Mouse (Mus musculus): Measurements from ENCODE around the gene Tbx19. TPM values are rescaled to one million over a fixed set of nuclear protein-coding genes. Genes with fewer than 3 reads are reported as not detected.

Gene Tbx19
- not detected in 2 replicates for polyA plus RNA-seq (2012; rRNA removed)

GRCm38 (mm10) chr1:165160723-165161405 lies at the start of gene Tbx19:
Tbx19 (minus strand) TSS chr1:165160773.
- no peak for DNase-seq
- no peak within 1 kb of the TSS for H3K27ac ChIP-seq (ENCODE audit: insufficient read depth, low read depth, low read length)
- no peaks in the 10 kb centered on the region for H3K27me3 ChIP-seq (replicated peaks; ENCODE audit: control insufficient read depth, insufficient read depth, low read length)
- H3K36me3 ChIP-seq (ENCODE audit: control insufficient read depth, insufficient read depth, low read length) = no peaks in the 10 kb centered on the region
- no peaks in the 10 kb centered on the region for H3K4me1 ChIP-seq (ENCODE audit: control insufficient read depth, insufficient read depth, low read length)
- TF ChIP-seq CTCF (conservative IDR thresholded peaks at IDR 0.05; ENCODE audit: insufficient read depth, insufficient read length, low read depth, low read length) (no peak), POLR2A (IDR thresholded peaks at IDR 0.05; ENCODE audit: low read depth, low read length) (no peak)
- H3K4me3 ChIP-seq (ENCODE audit: insufficient read depth, low read depth, low read length) = no peak within 1 kb of the TSS
- 85% methylated on average over 8 of the region's 8 CpGs for WGBS

GRCm38 (mm10) chr1:165205591-165205990 lies 45.0 kb upstream of the Tbx19 start:
- Histone ChIP-seq H3K27ac (ENCODE audit: insufficient read depth, low read depth, low read length) (no peak overlapping the region), H3K27me3 (replicated peaks; ENCODE audit: control insufficient read depth, insufficient read depth, low read length) (no peaks in the 10 kb centered on the region), H3K4me1 (ENCODE audit: control insufficient read depth, insufficient read depth, low read length) (0 out of 2 replicates have a peak, but pooled peaks cover under 1% of the 10 kb centered on the region), H3K36me3 (ENCODE audit: control insufficient read depth, insufficient read depth, low read length) (no peaks in the 10 kb centered on the region), H3K4me3 (ENCODE audit: insufficient read depth, low read depth, low read length) (no peak overlapping the region)
- no peak for DNase-seq
- 25% methylated on average over 2 of the region's 2 CpGs for WGBS
- TF ChIP-seq CTCF (conservative IDR thresholded peaks at IDR 0.05; ENCODE audit: insufficient read depth, insufficient read length, low read depth, low read length) (no peak), POLR2A (IDR thresholded peaks at IDR 0.05; ENCODE audit: low read depth, low read length) (no peak)

- no peak for TF ChIP-seq CTCF (conservative IDR thresholded peaks at IDR 0.05; ENCODE audit: insufficient read depth, insufficient read length, low read depth, low read length)
- no peak for TF ChIP-seq POLR2A (IDR thresholded peaks at IDR 0.05; ENCODE audit: low read depth, low read length)
- DNase-seq = peak; percentile 44
- H3K4me3 ChIP-seq (ENCODE audit: insufficient read depth, low read depth, low read length) = no peak overlapping the region
- H3K36me3 ChIP-seq (ENCODE audit: control insufficient read depth, insufficient read depth, low read length) = no peaks in the 10 kb centered on the region
- H3K4me1 ChIP-seq (ENCODE audit: control insufficient read depth, insufficient read depth, low read length) = peaks cover 5% of the 10 kb centered on the region; the same call in 1 of the 2 replicates
- 25% methylated on average over 2 of the region's 2 CpGs for WGBS
- no peak overlapping the region for H3K27ac ChIP-seq (ENCODE audit: insufficient read depth, low read depth, low read length)
- no peaks in the 10 kb centered on the region for H3K27me3 ChIP-seq (replicated peaks; ENCODE audit: control insufficient read depth, insufficient read depth, low read length)
Measured at GRCm38 (mm10) chr1:165203488-165204035, 43.0 kb upstream of the Tbx19 start.

- 85% methylated on average over 4 of the region's 4 CpGs for WGBS
- no peaks in the 10 kb centered on the region for H3K27me3 ChIP-seq (replicated peaks; ENCODE audit: control insufficient read depth, insufficient read depth, low read length)
- H3K4me3 ChIP-seq (ENCODE audit: insufficient read depth, low read depth, low read length) = no peak overlapping the region
- no peak for TF ChIP-seq POLR2A (IDR thresholded peaks at IDR 0.05; ENCODE audit: low read depth, low read length)
- no peak for TF ChIP-seq CTCF (conservative IDR thresholded peaks at IDR 0.05; ENCODE audit: insufficient read depth, insufficient read length, low read depth, low read length)
- H3K36me3 ChIP-seq (ENCODE audit: control insufficient read depth, insufficient read depth, low read length) = no peaks in the 10 kb centered on the region
- peaks cover 5% of the 10 kb centered on the region; the same call in 1 of the 2 replicates for H3K4me1 ChIP-seq (ENCODE audit: control insufficient read depth, insufficient read depth, low read length)
- no peak for DNase-seq
- H3K27ac ChIP-seq (ENCODE audit: insufficient read depth, low read depth, low read length) = no peak overlapping the region
Measured at GRCm38 (mm10) chr1:165201445-165202012, 41.0 kb upstream of the Tbx19 start.

GRCm38 (mm10) chr1:165200748-165201147 lies 40.2 kb upstream of the Tbx19 start:
- H3K27ac ChIP-seq (ENCODE audit: insufficient read depth, low read depth, low read length) = no peak overlapping the region
- DNase-seq = no peak
- H3K4me3 ChIP-seq (ENCODE audit: insufficient read depth, low read depth, low read length) = no peak overlapping the region
- no peaks in the 10 kb centered on the region for H3K27me3 ChIP-seq (replicated peaks; ENCODE audit: control insufficient read depth, insufficient read depth, low read length)
- WGBS = 86% methylated on average over 8 of the region's 8 CpGs
- TF ChIP-seq POLR2A (IDR thresholded peaks at IDR 0.05; ENCODE audit: low read depth, low read length) (no peak), CTCF (conservative IDR thresholded peaks at IDR 0.05; ENCODE audit: insufficient read depth, insufficient read length, low read depth, low read length) (no peak)
- H3K36me3 ChIP-seq (ENCODE audit: control insufficient read depth, insufficient read depth, low read length) = no peaks in the 10 kb centered on the region
- peaks cover 5% of the 10 kb centered on the region; the same call in 1 of the 2 replicates for H3K4me1 ChIP-seq (ENCODE audit: control insufficient read depth, insufficient read depth, low read length)

- Histone ChIP-seq H3K27me3 (replicated peaks; ENCODE audit: control insufficient read depth, insufficient read depth, low read length) (no peaks in the 10 kb centered on the region), H3K4me1 (ENCODE audit: control insufficient read depth, insufficient read depth, low read length) (peaks cover 13% of the 10 kb centered on the region), H3K27ac (ENCODE audit: insufficient read depth, low read depth, low read length) (no peak overlapping the region), H3K4me3 (ENCODE audit: insufficient read depth, low read depth, low read length) (no peak overlapping the region), H3K36me3 (ENCODE audit: control insufficient read depth, insufficient read depth, low read length) (no peaks in the 10 kb centered on the region)
- no peak for TF ChIP-seq POLR2A (IDR thresholded peaks at IDR 0.05; ENCODE audit: low read depth, low read length)
- no peak for TF ChIP-seq CTCF (conservative IDR thresholded peaks at IDR 0.05; ENCODE audit: insufficient read depth, insufficient read length, low read depth, low read length)
- peak; percentile 64 for DNase-seq
- WGBS = 56% methylated on average over 3 of the region's 3 CpGs
Measured at GRCm38 (mm10) chr1:165199639-165200038, 39.1 kb upstream of the Tbx19 start.

GRCm38 (mm10) chr1:165198951-165199350 lies 38.4 kb upstream of the Tbx19 start:
- Histone ChIP-seq H3K4me1 (ENCODE audit: control insufficient read depth, insufficient read depth, low read length) (peaks cover 15% of the 10 kb centered on the region), H3K27ac (ENCODE audit: insufficient read depth, low read depth, low read length) (peak overlapping the region; percentile 83; the same call in 1 of the 2 replicates), H3K4me3 (ENCODE audit: insufficient read depth, low read depth, low read length) (no peak overlapping the region), H3K36me3 (ENCODE audit: control insufficient read depth, insufficient read depth, low read length) (no peaks in the 10 kb centered on the region), H3K27me3 (replicated peaks; ENCODE audit: control insufficient read depth, insufficient read depth, low read length) (no peaks in the 10 kb centered on the region)
- TF ChIP-seq POLR2A (IDR thresholded peaks at IDR 0.05; ENCODE audit: low read depth, low read length) (no peak), CTCF (conservative IDR thresholded peaks at IDR 0.05; ENCODE audit: insufficient read depth, insufficient read length, low read depth, low read length) (no peak)
- DNase-seq = peak; percentile 67
- WGBS = 44% methylated on average over 1 of the region's 1 CpGs

Data from kidney, adult 2 months (tissue).